Mouse (Mus musculus) c-Kit-negative CD71-positive TER-119-positive erythroid progenitor cells, embryonic 14.5 days (primary cell): ENCODE measurements at regions not wholly inside any gene's neighbourhood (a gene's known extent, or its start where the extent isn't known, plus 50 kb on each side); places are given as distances from the start of the nearest gene placed in this dataset.

ENCODE experiments used
- DNase-seq: peaks from one replicate; pipeline ENCODE4 v3.0.0-alpha.2; 2013; ENCODE audit warnings: low read depth, low spot score

DNA sequence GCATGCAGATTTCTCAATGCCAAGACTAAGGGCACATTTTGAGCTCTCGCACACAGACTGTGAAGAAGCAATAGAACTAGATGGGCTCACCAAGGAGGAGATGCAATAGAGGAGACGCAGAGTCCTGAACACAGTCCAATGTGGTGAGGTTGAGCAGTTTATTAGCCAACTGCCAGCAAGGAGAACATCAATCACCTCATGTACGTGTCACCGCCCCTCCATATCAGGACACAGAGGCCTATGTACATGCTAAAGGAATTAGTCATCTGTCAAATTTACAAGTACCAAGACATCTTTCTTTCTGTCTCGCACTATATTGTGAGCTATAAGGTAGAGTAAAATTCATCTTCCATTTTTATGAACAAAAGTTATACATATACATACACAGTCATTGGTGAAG, 1228.9 kb downstream of the Gsdmc2 start:
- no peak for DNase-seq

GRCm38 (mm10) chr15:62596735-62597134, 1248.2 kb downstream of the Gsdmc2 start:
- no peak for DNase-seq

- no peak for DNase-seq
These were observed 1256.4 kb downstream of the Gsdmc2 start for GRCm38 (mm10) chr15:62588580-62588979.

GRCm38 (mm10) chr15:62578788-62579187, 1266.2 kb downstream of the Gsdmc2 start:
- DNase-seq = no peak

GRCm38 (mm10) chr15:62575791-62576190, 1269.2 kb downstream of the Gsdmc2 start:
- DNase-seq = no peak

DNA sequence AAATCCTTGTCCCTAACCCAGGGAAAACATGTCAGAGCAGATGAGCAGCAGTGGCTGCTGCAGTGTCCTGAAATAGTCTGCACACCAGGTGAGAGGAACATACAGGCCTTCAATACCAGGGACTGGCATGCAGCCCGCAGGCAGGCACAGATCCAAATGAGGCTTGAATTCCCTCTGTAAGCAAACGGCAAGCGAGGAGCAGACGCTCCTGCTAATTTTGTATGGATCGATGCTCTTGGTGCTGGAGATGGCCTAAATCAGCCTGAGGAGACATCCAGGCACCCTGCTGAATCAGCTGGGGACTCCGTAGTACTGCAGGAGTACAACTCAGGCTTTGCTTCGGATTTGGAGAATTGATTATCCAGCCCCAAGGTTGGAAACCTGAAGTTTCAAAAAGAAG, 1273.2 kb downstream of the Gsdmc2 start:
- DNase-seq = no peak

DNA sequence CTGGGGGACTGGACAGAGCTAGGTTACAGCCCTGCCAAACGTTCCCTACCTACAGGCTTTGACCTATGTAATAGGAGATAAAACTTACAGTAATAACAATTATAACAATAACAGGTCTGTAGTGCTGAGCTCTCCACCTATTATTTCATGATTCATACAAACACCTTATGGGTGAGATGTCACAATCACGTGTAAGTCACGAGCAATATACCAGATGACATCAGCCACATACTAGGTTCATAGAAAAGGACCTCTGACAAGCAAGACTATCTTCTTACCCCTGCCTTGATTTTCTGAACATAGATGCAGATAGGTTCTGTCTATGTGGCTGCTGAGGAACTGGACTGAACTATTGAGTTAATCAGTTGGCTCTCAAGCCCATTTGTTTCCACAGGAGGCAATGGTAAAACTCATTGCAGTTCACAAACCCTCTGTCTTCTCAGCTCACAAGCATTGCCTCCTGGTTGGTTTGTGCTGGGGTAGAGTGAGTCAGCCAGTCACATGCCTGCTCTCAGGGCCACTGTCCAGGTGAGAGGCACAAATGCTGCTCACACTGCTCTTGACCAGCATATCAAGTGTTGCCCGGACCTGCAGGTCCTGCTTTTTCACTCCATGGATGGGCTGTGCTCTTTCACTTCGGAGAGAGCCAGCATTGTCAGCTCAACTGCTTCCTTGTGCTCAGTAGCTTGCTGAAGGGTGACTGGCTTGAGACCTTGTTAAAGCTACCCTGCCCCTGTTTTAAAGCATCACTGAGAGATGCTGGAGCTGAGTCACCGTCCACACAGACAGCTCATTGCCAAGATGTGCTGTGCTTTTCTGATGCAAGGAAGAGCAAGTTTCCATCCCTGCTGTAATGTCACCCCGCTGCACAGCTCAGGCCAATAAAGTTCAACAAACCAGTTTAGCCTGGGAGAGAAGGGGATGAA, 1275.9 kb downstream of the Gsdmc2 start:
- no peak for DNase-seq

- no peak for DNase-seq
These were observed 1277.5 kb downstream of the Gsdmc2 start for GRCm38 (mm10) chr15:62567431-62567830.

- no peak for DNase-seq
These were observed 1278.9 kb downstream of the Gsdmc2 start for GRCm38 (mm10) chr15:62566106-62566511.

DNA sequence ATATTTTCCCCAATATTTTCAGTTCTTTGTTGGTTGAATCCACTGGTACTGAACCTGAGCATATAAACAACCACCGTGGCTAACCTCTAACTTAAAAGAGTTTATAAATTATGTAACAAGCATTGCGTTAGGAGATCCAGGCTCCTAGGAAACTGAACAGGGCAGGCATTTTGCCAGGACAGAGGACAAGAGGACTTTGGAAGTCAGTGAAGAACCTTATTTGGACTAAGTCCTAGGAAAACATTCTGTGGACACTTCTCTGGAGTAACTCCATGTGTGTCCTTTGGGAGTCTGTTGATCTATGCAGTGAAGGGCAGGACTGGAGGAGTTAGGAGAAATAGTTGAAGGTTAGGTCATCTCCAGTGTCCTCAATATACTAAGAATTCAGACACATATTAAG, 1311.7 kb downstream of the Gsdmc2 start:
- DNase-seq = no peak

DNA sequence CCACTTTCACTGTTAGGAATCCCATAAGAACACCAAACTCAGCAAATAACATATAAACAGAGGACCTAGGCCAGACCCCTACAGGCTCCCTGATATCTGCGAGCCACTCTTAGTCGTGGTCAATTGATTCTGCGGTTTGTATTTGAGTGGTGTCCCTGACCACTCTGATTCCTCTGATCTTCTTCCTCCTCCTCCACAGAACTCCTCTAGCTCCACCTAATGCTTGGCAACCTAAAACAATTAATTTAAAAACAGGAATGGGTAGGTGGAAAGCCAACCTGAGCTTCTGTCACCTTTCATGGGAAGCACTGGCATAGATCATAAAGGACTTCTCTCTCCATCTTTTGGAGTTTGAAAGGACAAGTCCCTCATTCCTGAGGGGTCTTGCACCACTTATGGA, 1316.0 kb downstream of the Gsdmc2 start:
- no peak for DNase-seq

- DNase-seq = no peak
These were observed 1320.3 kb downstream of the Gsdmc2 start for GRCm38 (mm10) chr15:62524628-62525027.

GRCm38 (mm10) chr15:62524135-62524534, 1320.8 kb downstream of the Gsdmc2 start:
- DNase-seq = no peak

DNA sequence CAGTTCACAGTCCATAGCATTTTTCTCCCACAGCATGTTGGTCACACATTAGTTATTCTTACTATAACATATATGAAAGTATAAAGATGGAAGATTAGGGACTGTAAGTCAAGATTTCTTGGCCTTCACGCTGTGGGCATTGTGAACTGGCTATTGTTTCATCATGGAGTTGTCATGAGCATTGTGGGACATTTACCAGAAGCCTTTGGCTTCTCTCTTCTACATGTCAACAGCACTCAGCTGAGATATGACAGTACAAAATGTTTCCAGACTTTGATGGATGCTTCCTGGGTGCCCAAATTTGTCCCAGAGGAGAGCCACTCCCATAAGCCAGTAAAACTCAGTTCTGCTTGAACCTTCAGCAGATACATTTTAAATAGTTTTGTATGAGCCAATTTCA, 1331.5 kb downstream of the Gsdmc2 start:
- no peak for DNase-seq

- DNase-seq = no peak
These were observed 1333.5 kb downstream of the Gsdmc2 start for GRCm38 (mm10) chr15:62511461-62511860.

- DNase-seq = no peak
These were observed 1341.1 kb downstream of the Gsdmc2 start for GRCm38 (mm10) chr15:62503866-62504265.

- DNase-seq = no peak
These were observed 1344.0 kb downstream of the Gsdmc2 start for GRCm38 (mm10) chr15:62500966-62501365.

GRCm38 (mm10) chr15:62500522-62500921, 1344.5 kb downstream of the Gsdmc2 start:
- no peak for DNase-seq

- DNase-seq = no peak
These were observed 1348.8 kb downstream of the Gsdmc2 start for GRCm38 (mm10) chr15:62496193-62496592.

DNA sequence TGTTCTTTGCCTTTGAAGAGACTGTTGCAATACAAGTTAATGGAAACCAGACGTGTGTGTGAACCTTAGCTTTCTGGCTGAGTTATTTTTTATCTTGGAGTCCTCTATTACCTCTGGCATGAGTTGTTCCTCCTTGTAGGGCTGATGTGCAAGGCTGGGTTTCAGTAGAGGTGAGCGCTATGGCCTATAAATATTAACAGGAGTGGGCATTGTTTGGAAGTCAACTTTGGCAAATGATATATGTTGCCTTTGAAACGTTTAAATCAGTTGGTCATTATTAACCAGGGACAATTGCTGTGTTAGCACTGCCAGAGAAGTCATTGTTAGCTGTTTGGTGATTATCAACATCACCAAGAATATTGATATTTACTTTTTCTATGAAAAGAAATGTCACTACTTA, 1352.6 kb downstream of the Gsdmc2 start:
- no peak for DNase-seq

DNA sequence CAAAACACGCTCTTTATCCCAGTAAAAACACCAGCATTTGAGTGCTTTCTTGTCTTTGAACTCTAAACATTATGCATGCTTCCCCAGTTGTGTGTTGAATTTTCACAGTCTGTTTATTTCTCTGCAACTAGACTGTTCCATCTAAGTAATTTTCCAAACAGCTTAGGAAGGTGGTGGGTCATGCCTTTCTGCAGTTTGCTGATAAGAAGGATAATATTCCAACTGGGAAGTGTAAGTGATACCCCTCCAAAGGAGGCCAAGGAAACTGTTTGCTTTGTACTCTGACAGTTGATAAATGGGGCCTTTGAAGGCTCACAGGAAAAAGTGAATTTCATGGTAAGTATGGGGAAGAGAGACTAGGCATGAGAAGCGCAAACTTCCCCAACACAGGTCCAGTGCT, 1354.4 kb downstream of the Gsdmc2 start:
- no peak for DNase-seq

GRCm38 (mm10) chr15:62486540-62486939, 1358.4 kb downstream of the Gsdmc2 start:
- no peak for DNase-seq

- no peak for DNase-seq
These were observed 1360.6 kb downstream of the Gsdmc2 start for GRCm38 (mm10) chr15:62484350-62484749.

GRCm38 (mm10) chr15:62483534-62483933, 1361.4 kb downstream of the Gsdmc2 start:
- no peak for DNase-seq
